Mouse (Mus musculus) heart, adult 2 months (tissue): ENCODE results near the gene Serpini1.

Experiments
- CTCF ChIP-seq: fragments of 200-600 bp; IDR thresholded peaks from 2 replicates; pipeline ENCODE4 v1.8.1; 2022; ENCODE audit warnings: antibody characterized with exemption, mild to moderate bottlenecking, moderate library complexity
- EP300 ChIP-seq: fragments of 200-500 bp; IDR thresholded peaks from 2 replicates; pipeline ENCODE4 v1.6.1; 2011; ENCODE audit warnings: low read depth, low read length, control low read depth; ENCODE audit not compliant: insufficient read depth

DNA sequence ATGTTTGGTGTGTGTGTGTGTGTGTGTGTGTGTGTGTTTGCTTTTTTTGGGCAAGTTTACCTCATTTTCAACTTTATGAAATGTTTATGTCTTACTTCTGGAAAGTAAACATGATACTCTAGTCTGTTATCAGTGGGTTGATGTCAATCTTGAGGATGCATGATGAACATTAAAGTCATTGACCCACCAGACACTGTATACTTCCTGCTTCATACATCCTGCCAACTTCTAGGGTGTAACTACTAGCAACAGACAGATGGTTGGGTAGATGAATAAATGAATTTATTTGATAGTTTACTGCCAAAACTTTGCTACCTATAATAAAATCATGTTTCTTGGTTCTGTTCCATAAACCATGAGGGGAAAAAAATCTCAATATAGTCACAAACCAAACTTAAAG lies 133.0 kb downstream of the Serpini1 start:
- no peak for TF ChIP-seq EP300
- TF ChIP-seq CTCF = no peak
